Mouse (Mus musculus) hindbrain, embryonic 14.5 days (tissue): Measurements from ENCODE around the gene Arhgap24. TPM values are rescaled to one million over a fixed set of nuclear protein-coding genes. Genes with fewer than 3 reads are reported as not detected.

Experiments
- ATAC-seq: fragments of 200-750 bp; cut with Nextera tagmentation; 2 replicates; pipeline ENCODE4 v1.8.0; 2017; ENCODE audit warnings: moderate number of reproducible peaks, mild to moderate bottlenecking, moderate TSS enrichment, moderate library complexity; ENCODE audit not compliant: low FRiP score
- DNase-seq: peaks from one replicate; pipeline ENCODE4 v3.0.0-alpha.2; 2015; ENCODE audit warnings: low spot score
- H3K27ac ChIP-seq: fragments of 300-500 bp; sonication (generic); 2 replicates; pipeline ENCODE4 v1.5.1; 2014; ENCODE audit warnings: mild to moderate bottlenecking, moderate library complexity
- H3K27me3 ChIP-seq: fragments of 300-500 bp; sonication (generic); 2 replicates; pipeline ENCODE4 v1.6.1; 2014; ENCODE audit warnings: mild to moderate bottlenecking, low read length, mixed read lengths; ENCODE audit not compliant: control insufficient read depth, insufficient read depth
- H3K36me3 ChIP-seq: fragments of 300-500 bp; sonication (generic); replicated peaks from 2 replicates; pipeline ENCODE4 v1.6.1; 2014; ENCODE audit not compliant: control insufficient read depth, insufficient read depth
- H3K4me1 ChIP-seq: fragments of 300-500 bp; sonication (generic); replicated peaks from 2 replicates; pipeline ENCODE4 v1.6.1; 2014; ENCODE audit warnings: antibody characterized with exemption, low read length, mixed read lengths; ENCODE audit not compliant: control insufficient read depth, insufficient read depth
- H3K4me2 ChIP-seq: fragments of 300-500 bp; sonication (generic); replicated peaks from 2 replicates; pipeline ENCODE4 v1.6.1; 2014; ENCODE audit warnings: mild to moderate bottlenecking, moderate library complexity
- H3K4me3 ChIP-seq: fragments of 300-500 bp; sonication (generic); replicated peaks from 2 replicates; pipeline ENCODE4 v1.5.1; 2014; ENCODE audit warnings: mild to moderate bottlenecking, low read length
- H3K9ac ChIP-seq: fragments of 300-500 bp; sonication (generic); 2 replicates; pipeline ENCODE4 v1.6.1; 2014
- H3K9me3 ChIP-seq: fragments of 300-500 bp; sonication (generic); 2 replicates; pipeline ENCODE4 v1.6.1; 2016; ENCODE audit warnings: low read length; ENCODE audit not compliant: control insufficient read depth
- WGBS: fragments of 180-500 bp; shearing (Covaris S2); extraction: QIAGEN DNeasy Blood & Tissue Kit; methylation state at CpG from one replicate; pipeline ENCODE4 v1.1.7; 2014; 5-methylcytosine and 5-hydroxymethylcytosine counted together
- polyA plus RNA-seq: library from polyadenylated mRNA; unstranded; fragments of >200 nt; fragmentation: Nextera tagmentation; extraction: Ambion mirVana; gene quantifications from 2 replicates; pipeline ENCODE4 v1.2.1, GENCODE M21; 2014

Gene Arhgap24
- polyA plus RNA-seq, 1 experiment from 2014 or later = 10.3 TPM

DNA sequence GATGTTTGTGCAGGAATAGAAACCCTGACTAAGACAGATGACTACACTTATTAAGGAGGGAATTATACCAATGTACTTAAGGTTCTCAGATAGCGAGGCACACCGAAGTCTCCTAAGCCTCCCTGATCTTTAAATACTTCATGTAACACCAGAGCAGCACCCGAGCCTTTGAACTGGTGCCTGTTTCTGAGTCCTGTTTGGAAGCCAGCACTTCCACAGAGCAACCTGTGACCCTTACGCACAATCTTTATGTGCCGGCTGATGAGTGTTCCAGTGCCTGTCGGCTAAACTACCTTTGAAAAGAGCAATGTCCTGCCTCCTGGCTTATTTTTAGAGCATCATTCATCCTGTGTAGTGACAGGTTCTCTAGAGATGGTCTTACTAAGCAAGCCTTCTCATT lies 221.4 kb downstream of the Arhgap24 start:
- Histone ChIP-seq H3K27ac (no peak overlapping the region), H3K4me2 (no peak overlapping the region), H3K4me3 (no peak overlapping the region), H3K36me3 (no peaks in the 10 kb centered on the region), H3K9me3 (no peaks in the 10 kb centered on the region), H3K9ac (no peak overlapping the region), H3K27me3 (no peaks in the 10 kb centered on the region), H3K4me1 (no peaks in the 10 kb centered on the region)
- ATAC-seq (no peak), DNase-seq (no peak)
- WGBS = 90% methylated on average over 6 of the region's 6 CpGs

DNA sequence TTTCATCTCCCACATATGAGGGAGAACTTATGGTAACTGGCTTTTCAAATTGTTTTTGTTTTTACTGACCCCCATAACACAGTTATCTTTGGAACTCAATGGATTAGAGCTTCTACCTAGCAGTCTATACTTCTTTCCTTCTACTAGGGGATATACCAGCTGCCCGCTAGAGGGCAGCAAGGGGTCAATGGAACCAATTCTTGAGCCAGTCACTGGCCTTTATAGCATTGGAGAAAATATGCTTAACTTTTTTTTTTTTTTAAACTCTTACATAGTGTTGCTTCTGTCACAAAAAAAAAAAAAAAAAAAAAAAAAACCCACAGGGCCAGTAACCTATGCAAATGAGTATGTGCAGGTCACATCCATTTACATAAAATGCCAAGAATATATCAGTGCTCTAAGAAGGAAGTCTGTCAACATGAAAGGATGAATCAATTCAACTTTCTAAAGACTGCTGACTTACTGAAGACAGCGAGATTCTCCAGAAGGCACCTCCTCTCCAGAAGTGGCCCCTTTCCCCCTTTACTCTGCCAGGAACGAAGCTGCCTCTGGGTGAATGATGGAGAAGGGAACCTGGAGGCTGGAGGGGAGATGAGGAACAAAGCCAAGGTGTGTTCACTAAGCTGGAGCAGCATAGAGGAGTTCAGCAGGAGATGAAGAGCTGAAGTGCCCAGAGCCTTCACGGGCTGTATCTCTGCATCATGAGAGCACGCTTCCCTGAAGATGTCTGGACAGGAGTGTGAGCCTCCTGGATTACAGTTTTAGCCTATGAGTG lies 222.3 kb downstream of the Arhgap24 start:
- peak; percentile 87 for DNase-seq
- Histone ChIP-seq H3K4me2 (no peak overlapping the region), H3K4me1 (no peaks in the 10 kb centered on the region), H3K27ac (no peak overlapping the region), H3K27me3 (no peaks in the 10 kb centered on the region), H3K36me3 (no peaks in the 10 kb centered on the region), H3K4me3 (no peak overlapping the region), H3K9ac (no peak overlapping the region), H3K9me3 (no peaks in the 10 kb centered on the region)
- 54% methylated on average over 5 of the region's 5 CpGs for WGBS
- no peak for ATAC-seq

DNA sequence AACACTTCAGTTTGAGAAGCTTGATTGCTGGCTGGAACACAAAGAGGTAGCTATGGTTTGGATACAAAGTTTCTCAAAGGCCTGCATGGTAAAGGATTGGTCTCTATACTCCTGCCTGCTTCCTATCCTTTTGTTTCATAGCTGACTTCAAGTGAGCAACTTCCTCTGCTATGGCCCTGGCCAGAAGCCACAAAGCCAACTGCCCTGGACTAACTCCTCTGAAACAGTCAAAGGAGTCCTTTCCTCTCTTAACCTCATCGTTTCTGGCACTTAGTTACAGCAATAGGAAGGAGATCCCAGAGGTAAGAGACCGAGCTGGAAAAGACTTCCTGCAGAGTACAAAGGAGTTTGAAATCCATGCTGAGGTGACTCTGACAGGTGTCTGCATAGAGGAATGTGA lies 224.0 kb downstream of the Arhgap24 start:
- Histone ChIP-seq H3K27ac (no peak overlapping the region), H3K9me3 (no peaks in the 10 kb centered on the region), H3K4me3 (no peak overlapping the region), H3K36me3 (no peaks in the 10 kb centered on the region), H3K27me3 (no peaks in the 10 kb centered on the region), H3K9ac (no peak overlapping the region), H3K4me1 (no peaks in the 10 kb centered on the region), H3K4me2 (no peak overlapping the region)
- DNase-seq (no peak), ATAC-seq (no peak)
- 47% methylated on average over 2 of the region's 2 CpGs for WGBS

DNA sequence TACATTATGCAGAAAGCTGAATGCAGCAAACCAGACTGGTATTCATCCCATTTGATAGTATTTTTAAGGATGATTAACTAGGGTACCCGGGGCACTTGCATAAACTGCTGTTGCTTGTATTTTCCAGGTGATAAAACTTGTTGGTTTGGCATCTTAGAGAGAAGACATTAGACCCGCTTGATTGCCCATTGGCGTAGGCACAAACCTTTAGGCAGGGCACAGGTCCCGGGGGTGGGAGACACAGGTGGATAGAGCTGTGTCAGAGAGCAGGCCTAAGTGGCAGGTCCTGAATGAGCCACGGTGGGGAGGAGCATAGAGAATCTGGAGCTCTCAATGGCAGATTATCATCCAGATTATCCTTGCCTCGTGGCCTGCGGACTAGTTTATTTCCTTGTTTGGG lies 229.1 kb downstream of the Arhgap24 start:
- no peak overlapping the region for H3K9ac ChIP-seq
- H3K4me1 ChIP-seq = no peaks in the 10 kb centered on the region
- H3K36me3 ChIP-seq = no peaks in the 10 kb centered on the region
- 85% methylated on average over 7 of the region's 7 CpGs for whole genome bisulfite sequencing
- no peak overlapping the region for H3K27ac ChIP-seq
- no peak overlapping the region for H3K4me3 ChIP-seq
- H3K4me2 ChIP-seq = no peak overlapping the region
- no peaks in the 10 kb centered on the region for H3K9me3 ChIP-seq
- no peak for DNase-seq
- ATAC-seq = no peak
- no peaks in the 10 kb centered on the region for H3K27me3 ChIP-seq

DNA sequence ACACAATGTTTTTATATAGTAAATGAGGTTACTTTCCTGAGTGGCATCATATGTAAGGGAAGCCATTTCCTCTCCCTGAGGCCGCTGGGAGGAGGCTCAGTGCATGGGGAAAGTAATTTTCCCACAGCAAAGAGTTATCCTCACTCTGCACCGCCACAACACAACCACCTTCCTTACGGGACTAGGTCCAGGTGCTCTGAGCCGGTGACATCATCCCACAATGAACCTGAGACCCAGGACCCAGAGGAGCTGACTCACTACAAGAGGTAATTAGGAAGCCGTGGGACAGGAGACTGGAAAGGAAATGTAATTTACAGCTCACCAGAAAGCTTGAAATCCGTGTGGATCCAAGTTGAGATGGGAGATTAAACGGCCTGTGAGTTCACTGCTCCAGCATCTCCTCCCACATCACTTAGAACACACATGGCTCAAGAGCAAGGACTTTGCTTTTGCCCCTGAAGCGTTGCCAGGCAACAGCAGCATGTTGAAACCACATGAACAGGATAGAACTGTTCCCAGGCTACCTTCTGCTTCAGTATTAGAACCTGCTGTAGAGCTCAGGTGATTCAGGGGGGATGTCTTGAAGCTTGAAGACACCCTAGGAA lies 238.3 kb downstream of the Arhgap24 start:
- DNase-seq = no peak
- no peak for ATAC-seq
- H3K27me3 ChIP-seq = no peaks in the 10 kb centered on the region
- 0 out of 2 replicates have a peak, but pooled peaks cover 4% of the 10 kb centered on the region for H3K4me1 ChIP-seq
- no peaks in the 10 kb centered on the region for H3K9me3 ChIP-seq
- no peak overlapping the region for H3K9ac ChIP-seq
- 70% methylated on average over 8 of the region's 8 CpGs for WGBS
- no peak overlapping the region for H3K27ac ChIP-seq
- no peaks in the 10 kb centered on the region for H3K36me3 ChIP-seq
- no peak overlapping the region for H3K4me2 ChIP-seq
- no peak overlapping the region for H3K4me3 ChIP-seq

DNA sequence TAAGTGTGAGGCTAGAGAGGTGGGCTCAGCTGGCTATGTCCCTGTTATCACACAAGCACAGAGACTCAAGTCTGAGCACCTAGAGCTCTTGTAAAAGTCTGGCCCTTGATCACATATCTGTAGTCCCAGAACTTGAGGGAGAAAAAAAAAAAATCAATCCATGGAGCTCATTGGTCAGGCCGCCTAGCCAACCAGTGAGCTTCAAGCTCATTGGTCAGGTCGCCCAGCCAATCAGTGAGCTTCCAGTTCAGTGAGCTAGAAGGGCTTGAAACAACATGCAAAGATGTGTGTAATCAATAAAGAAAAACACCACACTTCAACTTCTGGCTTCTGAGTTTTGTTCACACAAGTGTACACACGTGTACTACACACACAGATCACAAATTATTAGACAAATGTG lies 242.4 kb downstream of the Arhgap24 start:
- H3K27me3 ChIP-seq = no peaks in the 10 kb centered on the region
- DNase-seq = no peak
- H3K4me1 ChIP-seq = 0 out of 2 replicates have a peak, but pooled peaks cover 4% of the 10 kb centered on the region
- no peak overlapping the region for H3K4me2 ChIP-seq
- H3K27ac ChIP-seq = no peak overlapping the region
- H3K36me3 ChIP-seq = no peaks in the 10 kb centered on the region
- H3K9ac ChIP-seq = no peak overlapping the region
- no peak for ATAC-seq
- H3K9me3 ChIP-seq = no peaks in the 10 kb centered on the region
- 91% methylated on average over 3 of the region's 3 CpGs for WGBS
- no peak overlapping the region for H3K4me3 ChIP-seq

DNA sequence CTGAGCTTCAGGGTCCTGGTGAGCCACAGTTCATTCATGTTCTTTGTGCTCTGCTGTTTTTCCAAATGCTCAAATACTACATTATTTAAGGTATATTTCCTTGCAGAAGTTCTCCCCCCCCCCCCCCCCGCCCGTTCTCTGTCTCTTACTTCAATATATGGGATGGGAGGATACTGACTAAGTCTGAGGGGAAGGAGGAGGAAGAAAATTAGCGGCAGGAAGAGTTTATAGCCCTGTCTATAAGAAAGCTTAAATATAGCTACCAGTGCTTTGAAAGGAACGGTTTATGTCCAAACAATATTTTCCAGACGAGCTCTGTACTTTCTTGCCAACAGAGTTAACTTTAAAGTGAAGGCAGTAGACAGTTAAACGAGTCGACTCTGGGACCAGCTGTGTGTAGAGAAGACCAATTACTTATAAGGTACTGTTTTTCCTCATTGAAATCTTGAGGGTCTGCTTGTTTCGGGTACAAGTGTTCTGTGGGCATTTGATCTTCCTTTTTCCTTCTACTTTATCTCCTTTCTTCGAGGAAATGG lies 243.7 kb downstream of the Arhgap24 start:
- Histone ChIP-seq H3K4me2 (no peak overlapping the region), H3K9me3 (no peaks in the 10 kb centered on the region), H3K36me3 (no peaks in the 10 kb centered on the region), H3K4me3 (no peak overlapping the region), H3K4me1 (no peaks in the 10 kb centered on the region), H3K9ac (no peak overlapping the region), H3K27ac (no peak overlapping the region), H3K27me3 (no peaks in the 10 kb centered on the region)
- ATAC-seq (no peak), DNase-seq (no peak)
- 60% methylated on average over 8 of the region's 9 CpGs for WGBS

DNA sequence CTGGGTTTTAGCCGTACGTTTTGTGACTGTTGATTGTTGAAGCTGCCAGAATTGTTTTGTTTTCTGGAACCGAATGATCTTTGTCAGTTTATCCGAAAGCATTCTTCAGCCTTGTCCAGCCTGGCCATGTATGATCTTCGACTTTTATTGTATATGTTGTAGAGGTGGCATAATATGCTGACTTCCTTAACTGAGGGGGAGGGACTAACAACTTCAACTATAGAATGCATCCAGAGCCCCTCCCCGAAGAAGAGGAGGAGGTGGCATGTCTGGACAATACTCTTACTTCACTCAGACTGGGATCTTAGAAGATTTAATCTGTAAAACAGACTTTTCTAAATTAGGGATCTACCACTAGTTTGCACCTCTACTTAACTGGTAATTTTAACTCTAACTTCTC lies 244.2 kb downstream of the Arhgap24 start:
- Histone ChIP-seq H3K4me3 (no peak overlapping the region), H3K4me1 (no peaks in the 10 kb centered on the region), H3K36me3 (no peaks in the 10 kb centered on the region), H3K9ac (no peak overlapping the region), H3K9me3 (no peaks in the 10 kb centered on the region), H3K27ac (no peak overlapping the region), H3K4me2 (no peak overlapping the region), H3K27me3 (no peaks in the 10 kb centered on the region)
- ATAC-seq (no peak), DNase-seq (no peak)
- 81% methylated on average over 6 of the region's 6 CpGs for WGBS

DNA sequence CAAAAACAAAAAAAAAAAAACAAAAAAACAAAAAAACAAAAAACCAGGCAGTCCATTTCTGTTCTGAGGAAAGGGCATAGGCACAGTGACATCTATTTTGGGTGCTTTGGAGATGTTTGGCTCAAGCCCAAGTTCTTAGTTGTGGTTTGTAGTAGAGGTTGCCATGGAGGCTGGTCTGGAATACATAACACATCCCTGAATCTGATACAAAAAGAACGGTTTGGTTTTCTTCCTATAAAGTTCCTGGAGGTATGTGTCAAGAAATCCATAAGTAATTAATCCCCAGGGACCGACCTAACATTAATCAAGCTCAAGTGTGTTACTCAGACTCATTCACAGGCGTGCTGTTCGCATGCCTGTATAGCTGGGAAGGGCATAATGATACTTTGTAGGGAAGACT lies 245.8 kb downstream of the Arhgap24 start:
- no peaks in the 10 kb centered on the region for H3K27me3 ChIP-seq
- no peaks in the 10 kb centered on the region for H3K9me3 ChIP-seq
- ATAC-seq (no peak; the same call in 1 of the 2 replicates), DNase-seq (peak; percentile 44)
- no peak overlapping the region for H3K4me2 ChIP-seq
- 45% methylated on average over 4 of the region's 4 CpGs for WGBS
- H3K9ac ChIP-seq = no peak overlapping the region
- H3K4me3 ChIP-seq = no peak overlapping the region
- H3K4me1 ChIP-seq = no peaks in the 10 kb centered on the region
- H3K36me3 ChIP-seq = no peaks in the 10 kb centered on the region
- no peak overlapping the region for H3K27ac ChIP-seq
